Mouse (Mus musculus) MEL (cell line): ENCODE results near the gene Glp2r. TPM values are rescaled to one million over a fixed set of nuclear protein-coding genes. Genes with fewer than 3 reads are reported as not detected.

Experiments used
- DNase-seq: peaks from one replicate; pipeline ENCODE4 v3.0.0; 2011; ENCODE audit warnings: low read depth, low spot score
- H3K27ac ChIP-seq: 2 replicates; pipeline ENCODE4 v1.5.1; 2012; ENCODE audit warnings: low read depth, mild to moderate bottlenecking, control low read depth, low read length, moderate library complexity; ENCODE audit not compliant: control insufficient read depth
- H3K27me3 ChIP-seq, 2 experiments: fragments of 150-350 bp in 1 of 2; sonication (generic) in 1 of 2; 2 replicates each; pipeline ENCODE4 v1.6.1; 2012; ENCODE audit warnings: low read length in 2 of 2, mild to moderate bottlenecking in 2 of 2, improper control_type of control experiment in 1 of 2, moderate library complexity in 1 of 2; ENCODE audit not compliant: insufficient read depth in 2 of 2, control insufficient read depth in 1 of 2
- H3K36me3 ChIP-seq, 2 experiments: 2 replicates each; pipeline ENCODE4 v1.6.1; 2012 to 2014; ENCODE audit warnings: low read length in 2 of 2, improper control_type of control experiment in 1 of 2, inconsistent platforms in 1 of 2, mild to moderate bottlenecking in 1 of 2; ENCODE audit not compliant: insufficient read depth in 2 of 2, control insufficient read depth in 1 of 2
- H3K4me1 ChIP-seq, 2 experiments: fragments of 150-350 bp in 1 of 2; sonication (generic) in 1 of 2; 2 replicates each; pipeline ENCODE4 v1.6.1; 2012; ENCODE audit warnings: low read length in 2 of 2, improper control_type of control experiment in 1 of 2, mild to moderate bottlenecking in 1 of 2; ENCODE audit not compliant: insufficient read depth in 2 of 2, control insufficient read depth in 1 of 2
- H3K4me3 ChIP-seq, 2 experiments: fragments of 150-350 bp in 1 of 2; sonication (generic) in 1 of 2; 2 replicates each; pipeline ENCODE4 v1.5.1; 2012; ENCODE audit warnings: low read depth in 2 of 2, low read length in 2 of 2, mild to moderate bottlenecking in 2 of 2, moderate library complexity in 2 of 2, control low read depth in 1 of 2, improper control_type of control experiment in 1 of 2; ENCODE audit not compliant: control insufficient read depth in 1 of 2, insufficient read depth in 1 of 2
- H3K79me2 ChIP-seq: 2 replicates; pipeline ENCODE4 v1.6.1; 2012; ENCODE audit warnings: mild to moderate bottlenecking, low read length, moderate library complexity; ENCODE audit not compliant: control insufficient read depth, poor library complexity, insufficient read depth
- H3K9ac ChIP-seq: 2 replicates; pipeline ENCODE4 v1.6.1; 2012; ENCODE audit warnings: low read depth, mild to moderate bottlenecking, control low read depth, low read length, moderate library complexity; ENCODE audit not compliant: control insufficient read depth, poor library complexity, severe bottlenecking
- H3K9me3 ChIP-seq: fragments of 150-350 bp; sonication (generic); replicated peaks from 2 replicates; pipeline ENCODE4 v1.6.1; 2012; ENCODE audit warnings: mild to moderate bottlenecking, low read length, improper control_type of control experiment, moderate library complexity; ENCODE audit not compliant: insufficient read depth
- CHD2 ChIP-seq: IDR thresholded peaks from 2 replicates; pipeline ENCODE4 v1.6.1; 2011; ENCODE audit warnings: low read length, improper control_type of control experiment
- CTCF ChIP-seq, 3 experiments: IDR thresholded peaks in 2 of 3; conservative IDR thresholded peaks in 1 of 3; 2 replicates each; pipeline ENCODE4 v1.5.1; 2011 to 2012; ENCODE audit warnings: low read length in 3 of 3, low read depth in 2 of 3, mild to moderate bottlenecking in 2 of 3, improper control_type of control experiment in 1 of 3, inconsistent platforms in 1 of 3, mixed read lengths in 1 of 3, moderate library complexity in 1 of 3; ENCODE audit not compliant: control insufficient read depth in 1 of 3, insufficient read depth in 1 of 3, poor library complexity in 1 of 3, severe bottlenecking in 1 of 3
- E2F4 ChIP-seq: IDR thresholded peaks from 2 replicates; pipeline ENCODE4 v1.6.1; 2011; ENCODE audit warnings: low read depth, low read length, improper control_type of control experiment, borderline replicate concordance
- EP300 ChIP-seq, 2 experiments: IDR thresholded peaks; 2 replicates each; pipeline ENCODE4 v1.6.1; 2011; ENCODE audit warnings: improper control_type of control experiment in 2 of 2, low read length in 2 of 2, low read depth in 1 of 2, mild to moderate bottlenecking in 1 of 2
- ETS1 ChIP-seq: IDR thresholded peaks from 2 replicates; pipeline ENCODE4 v1.6.1; 2012; ENCODE audit warnings: low read depth, mild to moderate bottlenecking, inconsistent platforms, low read length, improper control_type of control experiment, moderate library complexity
- GABPA ChIP-seq: IDR thresholded peaks from 2 replicates; pipeline ENCODE4 v1.6.1; 2012; ENCODE audit warnings: low read depth, mild to moderate bottlenecking, inconsistent platforms, low read length, improper control_type of control experiment, moderate library complexity
- MAZ ChIP-seq: IDR thresholded peaks from 2 replicates; pipeline ENCODE4 v1.6.1; 2012; ENCODE audit warnings: low read depth, mild to moderate bottlenecking, inconsistent platforms, low read length, improper control_type of control experiment
- MEF2A ChIP-seq: IDR thresholded peaks from 2 replicates; pipeline ENCODE4 v1.6.1; 2014; ENCODE audit warnings: low read depth, mild to moderate bottlenecking, inconsistent platforms, low read length, improper control_type of control experiment; ENCODE audit not compliant: poor library complexity, insufficient replicate concordance, severe bottlenecking; ENCODE audit errors: extremely low read depth
- NELFE ChIP-seq: IDR thresholded peaks from 2 replicates; pipeline ENCODE4 v1.6.1; 2011; ENCODE audit warnings: low read depth, low read length, improper control_type of control experiment
- NRF1 ChIP-seq: IDR thresholded peaks from 2 replicates; pipeline ENCODE4 v1.6.1; 2014; ENCODE audit warnings: low read depth, mild to moderate bottlenecking, inconsistent platforms, low read length, improper control_type of control experiment, moderate library complexity; ENCODE audit not compliant: poor library complexity, insufficient read depth, severe bottlenecking
- POLR2A ChIP-seq, 2 experiments: IDR thresholded peaks; 2 replicates each; pipeline ENCODE4 v1.6.1; 2011 to 2012; ENCODE audit warnings: low read length in 2 of 2, mild to moderate bottlenecking in 2 of 2, control low read depth in 1 of 2, improper control_type of control experiment in 1 of 2, low read depth in 1 of 2, moderate library complexity in 1 of 2; ENCODE audit not compliant: control insufficient read depth in 1 of 2, insufficient read depth in 1 of 2, poor library complexity in 1 of 2
- POLR2AphosphoS2 ChIP-seq: IDR thresholded peaks from 2 replicates; pipeline ENCODE4 v1.6.1; 2011; ENCODE audit warnings: low read length, improper control_type of control experiment
- RCOR1 ChIP-seq: IDR thresholded peaks from 2 replicates; pipeline ENCODE4 v1.6.1; 2012; ENCODE audit warnings: low read depth, mild to moderate bottlenecking, inconsistent platforms, low read length, improper control_type of control experiment
- SIN3A ChIP-seq: IDR thresholded peaks from 2 replicates; pipeline ENCODE4 v1.6.1; 2012; ENCODE audit warnings: low read length, improper control_type of control experiment, inconsistent platforms
- TBP ChIP-seq: IDR thresholded peaks from 2 replicates; pipeline ENCODE4 v1.8.0; 2011; ENCODE audit warnings: low read depth, low read length, improper control_type of control experiment
- TCF12 ChIP-seq: IDR thresholded peaks from 2 replicates; pipeline ENCODE4 v1.6.1; 2014; ENCODE audit warnings: low read depth, mild to moderate bottlenecking, inconsistent platforms, low read length, improper control_type of control experiment, moderate library complexity
- USF2 ChIP-seq, 2 experiments: IDR thresholded peaks; 2 replicates each; pipeline ENCODE4 v1.6.1; 2011 to 2012; ENCODE audit warnings: improper control_type of control experiment in 2 of 2, low read length in 2 of 2, borderline replicate concordance in 1 of 2, inconsistent platforms in 1 of 2, low read depth in 1 of 2, mild to moderate bottlenecking in 1 of 2; ENCODE audit not compliant: insufficient read depth in 1 of 2
- polyA plus RNA-seq, 2 experiments: library from polyadenylated mRNA; stranded (reverse) in 1 of 2; unstranded in 1 of 2; fragments of >175 nt in 1 of 2; fragments of >200 nt in 1 of 2; gene quantifications; 2 replicates each; pipeline versions ENCODE4 v1.2.1 to v1.2.4; 2012; ENCODE audit warnings: low replicate concordance in 2 of 2, low read depth in 1 of 2; ENCODE audit not compliant: insufficient read length in 2 of 2, insufficient read depth in 1 of 2, missing spikeins in 1 of 2
- total RNA-seq: library from RNA; depleted of rRNA; stranded (reverse); fragments of 300-350 nt; gene quantifications from 2 replicates; pipeline ENCODE4 v1.2.3, GENCODE M21; 2012

The Glp2r gene
- total and polyA plus RNA-seq, 3 experiments: not detected

GRCm38 (mm10) chr11:67628522-67628921 lies 142.4 kb downstream of the Glp2r start:
- no peak for DNase-seq
- Histone ChIP-seq H3K4me1 (no peaks in the 10 kb centered on the region), H3K9ac (no peak overlapping the region)
- TF ChIP-seq NELFE (no peak), EP300 (IDR thresholded peaks at IDR 0.05; ENCODE audit: low read depth in 1 of 2, low read length in 2 of 2) (no peak), POLR2AphosphoS2 (no peak), TBP (no peak), RCOR1 (no peak), CTCF (IDR thresholded peaks at IDR 0.05 in 2 of 3, conservative IDR thresholded peaks at IDR 0.05 in 1 of 3; ENCODE audit: control insufficient read depth in 1 of 3, insufficient read depth in 1 of 3, low read depth in 2 of 3, low read length in 3 of 3, poor library complexity in 1 of 3, severe bottlenecking in 1 of 3) (no peak), GABPA (no peak), USF2 (IDR thresholded peaks at IDR 0.05; ENCODE audit: borderline replicate concordance in 1 of 2, insufficient read depth in 1 of 2, low read depth in 1 of 2, low read length in 2 of 2) (no peak), NRF1 (no peak), CHD2 (no peak), E2F4 (no peak)
- TF ChIP-seq, all 39 proteins: peak for 0
- Histone ChIP-seq H3K4me3 (no peak overlapping the region), H3K36me3 (no peaks in the 10 kb centered on the region), H3K79me2 (no peaks in the 10 kb centered on the region), H3K27ac (no peak overlapping the region), H3K9me3 (no peaks in the 10 kb centered on the region), H3K27me3 (no peaks in the 10 kb centered on the region)

- Histone ChIP-seq H3K4me1 (no peaks in the 10 kb centered on the region), H3K27me3 (no peaks in the 10 kb centered on the region), H3K79me2 (no peaks in the 10 kb centered on the region), H3K36me3 (no peaks in the 10 kb centered on the region), H3K4me3 (no peak overlapping the region), H3K27ac (no peak overlapping the region), H3K9ac (no peak overlapping the region), H3K9me3 (no peaks in the 10 kb centered on the region)
- no peak for DNase-seq
- TF ChIP-seq ETS1 (no peak), RCOR1 (no peak), TCF12 (no peak), EP300 (IDR thresholded peaks at IDR 0.05; ENCODE audit: low read depth in 1 of 2, low read length in 2 of 2) (no peak), POLR2AphosphoS2 (no peak), SIN3A (no peak), MAZ (no peak), POLR2A (IDR thresholded peaks at IDR 0.05; ENCODE audit: control insufficient read depth in 1 of 2, insufficient read depth in 1 of 2, low read depth in 1 of 2, low read length in 2 of 2, poor library complexity in 1 of 2) (no peak), NELFE (no peak), MEF2A (no peak)
Measured at GRCm38 (mm10) chr11:67627179-67627578, 143.8 kb downstream of the Glp2r start.
